Mouse (Mus musculus) mouse embryonic stem cell (cell line): ENCODE results near the gene St13.

Experiments used
- in situ Hi-C, 2 experiments: fragments of 300-500 bp; cut with MboI; formaldehyde crosslinking; loops; 1 replicate in 1 of 2; 3 replicates in 1 of 2; pipeline ENCODE4 v1.14.3; 2019 to 2020; ENCODE audit warnings: low sequenced_read_pairs in 2 of 2, low pct_unique_long_range_greater_than_20kb in 1 of 2, mixed read lengths in 1 of 2; ENCODE audit not compliant: unreplicated experiment in 1 of 2

The St13 gene

GRCm38 (mm10) chr15:81374621-81375020, 25.3 kb downstream of the St13 start:
- in situ Hi-C loops: no loop called here

- in situ Hi-C loops: no loop called here
Observed at GRCm38 (mm10) chr15:81370356-81370755, 29.5 kb downstream of the St13 start.

- in situ Hi-C loops: no loop called here
Observed at GRCm38 (mm10) chr15:81368601-81369000, 31.3 kb downstream of the St13 start.

GRCm38 (mm10) chr15:81366241-81366640, 33.6 kb downstream of the St13 start:
- in situ Hi-C loops: no loop called here

- in situ Hi-C loops: no loop called here
Observed at GRCm38 (mm10) chr15:81365246-81365645, 34.6 kb downstream of the St13 start.

- in situ Hi-C loops: no loop called here
Observed at GRCm38 (mm10) chr15:81364271-81364670, 35.6 kb downstream of the St13 start.

- in situ Hi-C loops: no loop called here
Observed at GRCm38 (mm10) chr15:81362501-81362900, 37.4 kb downstream of the St13 start.

GRCm38 (mm10) chr15:81361417-81362015, 38.4 kb downstream of the St13 start:
- in situ Hi-C loops: no loop called here

- in situ Hi-C loops: no loop called here
Observed at GRCm38 (mm10) chr15:81361022-81361404, 38.9 kb downstream of the St13 start.

- in situ Hi-C loops: no loop called here
Observed at GRCm38 (mm10) chr15:81360345-81361021, 39.4 kb downstream of the St13 start, which contains the start of gene Slc25a17. Gene Slc25a17 (minus strand): TSS chr15:81360812.

- in situ Hi-C loops: no loop called here
Observed at GRCm38 (mm10) chr15:81359421-81359820, 40.5 kb downstream of the St13 start.

GRCm38 (mm10) chr15:81358943-81359342, 40.9 kb downstream of the St13 start:
- in situ Hi-C loops: no loop called here

- in situ Hi-C loops: no loop called here
Observed at GRCm38 (mm10) chr15:81356946-81357345, 42.9 kb downstream of the St13 start.

GRCm38 (mm10) chr15:81355146-81355761, 44.6 kb downstream of the St13 start:
- in situ Hi-C loops: no loop called here

GRCm38 (mm10) chr15:81352638-81353037, 47.2 kb downstream of the St13 start:
- in situ Hi-C loops: no loop called here

- in situ Hi-C loops: no loop called here
Observed at GRCm38 (mm10) chr15:81350401-81350800, 49.5 kb downstream of the St13 start.

- in situ Hi-C loops: no loop called here
Observed at GRCm38 (mm10) chr15:81348366-81348765, 51.5 kb downstream of the St13 start.

GRCm38 (mm10) chr15:81347466-81347865, 52.4 kb downstream of the St13 start:
- in situ Hi-C loops: no loop called here

- in situ Hi-C loops: no loop called here
Observed at GRCm38 (mm10) chr15:81341426-81341825, 58.5 kb downstream of the St13 start.

- in situ Hi-C loops: no loop called here
Observed at GRCm38 (mm10) chr15:81339158-81339557, 60.7 kb downstream of the St13 start.
